Mouse (Mus musculus): ENCODE measurements around the gene Mphosph6. TPM values are rescaled to one million over a fixed set of nuclear protein-coding genes. Genes with fewer than 3 reads are reported as not detected.
A peak's percentile ranks its signal among the peaks of the same experiment; 100 is the strongest.

Mphosph6 gene
- polyA plus RNA-seq (2015; fragmentation: Nextera tagmentation; extraction: Ambion mirVana), result 37.5 and 39.2 TPM in 2 replicates

DNA sequence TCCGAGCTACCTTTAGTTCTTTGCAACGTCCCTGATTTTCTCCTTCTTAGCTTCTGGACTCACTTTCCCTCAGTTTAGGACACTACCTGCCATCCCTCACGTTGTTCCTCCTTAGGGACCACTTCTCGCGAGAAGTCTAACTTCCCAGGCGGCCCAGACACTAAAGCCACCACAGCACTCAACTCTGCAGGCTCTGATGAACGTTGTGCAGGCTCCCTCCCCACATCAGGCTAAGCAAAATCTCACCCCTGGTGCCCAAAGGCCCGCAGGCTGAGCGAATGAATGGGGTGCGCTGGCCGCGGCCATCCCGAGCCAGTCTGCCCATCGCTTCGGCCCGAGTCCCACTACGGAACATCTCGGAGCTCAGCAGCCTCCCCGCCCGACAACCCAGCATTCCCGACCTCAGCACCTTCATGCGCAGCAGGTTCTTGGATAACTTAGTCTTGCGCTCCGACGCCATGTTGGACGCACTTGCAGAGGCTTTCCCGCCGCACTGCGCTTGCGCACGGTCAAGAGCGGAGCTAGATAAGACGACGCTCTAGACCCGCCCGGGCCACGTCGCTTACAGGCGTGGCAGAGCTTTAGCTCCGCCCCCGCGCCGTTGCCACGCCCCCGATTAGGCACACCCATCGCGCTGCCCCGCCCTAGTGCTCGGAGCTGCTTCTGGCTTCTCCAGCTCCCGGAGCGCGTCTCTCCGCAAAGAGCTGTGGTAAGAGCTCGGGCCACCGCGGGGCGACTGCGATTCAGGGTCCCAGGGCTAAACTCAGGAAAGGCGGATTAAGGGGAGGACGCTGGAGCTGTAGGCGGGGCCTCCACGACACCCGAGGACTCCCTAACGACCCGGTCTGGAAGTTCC is at the start of gene Mphosph6:
TSS of gene Mphosph6 (minus strand) at position 501 of the 856 bp plus-strand sequence.
- peak; percentile 99 for ATAC-seq (replicated peaks)
- Histone ChIP-seq H3K27ac (replicated peaks) (peak within 1 kb of the TSS; percentile 76), H3K4me1 (peaks cover 22% of the 10 kb centered on the region), H3K9me3 (no peaks in the 10 kb centered on the region), H3K9ac (replicated peaks) (peak within 1 kb of the TSS; percentile 66), H3K36me3 (peaks cover 5% of the 10 kb centered on the region; the same call in 1 of the 2 replicates), H3K4me3 (peak within 1 kb of the TSS; percentile 67), H3K27me3 (no peaks in the 10 kb centered on the region), H3K4me2 (replicated peaks) (peak within 1 kb of the TSS; percentile 60)
- WGBS, result under 1% methylated on average over 65 of the region's 65 CpGs

DNA sequence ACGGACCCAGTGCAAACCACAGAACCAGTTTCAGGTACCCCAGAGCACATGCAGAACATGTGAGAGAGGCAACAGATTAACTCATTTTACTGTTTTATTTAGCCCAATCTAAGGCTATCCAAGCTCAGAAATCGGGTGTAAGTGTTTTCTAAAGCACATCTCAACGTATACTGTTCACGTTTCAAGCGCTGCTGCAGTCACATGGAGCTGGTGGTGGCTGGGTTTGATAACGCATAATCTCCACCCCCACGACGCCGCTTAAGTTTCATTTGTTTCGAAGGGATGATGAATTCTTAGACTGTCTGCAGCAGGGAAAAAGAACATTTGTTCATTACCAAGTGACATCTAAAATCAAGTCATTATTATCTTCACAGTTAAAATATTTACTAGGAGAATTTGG is 48.7 kb upstream of the Mphosph6 start:
- Histone ChIP-seq H3K4me1 (no peaks in the 10 kb centered on the region), H3K36me3 (no peaks in the 10 kb centered on the region), H3K4me3 (no peak overlapping the region), H3K27ac (replicated peaks) (no peak overlapping the region), H3K9me3 (no peaks in the 10 kb centered on the region), H3K27me3 (no peaks in the 10 kb centered on the region), H3K4me2 (replicated peaks) (no peak overlapping the region), H3K9ac (replicated peaks) (no peak overlapping the region)
- WGBS, result 82% methylated on average over 10 of the region's 10 CpGs
- no peak for ATAC-seq (replicated peaks)

- no peak for ATAC-seq (replicated peaks)
- Histone ChIP-seq H3K36me3 (no peaks in the 10 kb centered on the region), H3K4me1 (no peaks in the 10 kb centered on the region), H3K9me3 (no peaks in the 10 kb centered on the region; the same call in 1 of the 2 replicates), H3K27me3 (no peaks in the 10 kb centered on the region), H3K9ac (replicated peaks) (no peak overlapping the region), H3K4me2 (replicated peaks) (no peak overlapping the region), H3K27ac (replicated peaks) (no peak overlapping the region), H3K4me3 (no peak overlapping the region)
- WGBS, result 90% methylated on average over 6 of the region's 6 CpGs
Measured at GRCm38 (mm10) chr8:117847865-117848264, 46.1 kb upstream of the Mphosph6 start.

DNA sequence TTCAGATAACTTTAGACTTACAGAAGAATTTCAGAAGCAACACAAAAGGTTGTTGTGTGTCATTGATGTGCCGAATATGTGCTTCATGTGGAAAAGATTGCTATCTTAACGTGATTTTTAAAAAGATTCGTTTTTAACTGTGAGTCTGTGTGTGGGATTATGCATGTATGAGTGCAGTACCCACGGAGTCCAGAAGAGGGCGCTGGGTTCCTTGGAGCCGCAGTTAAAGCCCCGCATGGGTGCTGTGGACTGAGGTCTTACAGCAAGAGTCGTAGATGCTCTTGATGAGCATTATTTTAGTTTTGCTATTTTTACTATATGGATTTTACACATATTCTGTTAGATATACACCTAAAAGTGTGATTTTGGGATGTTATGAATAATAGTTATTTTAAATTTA is 42.0 kb upstream of the Mphosph6 start:
- Histone ChIP-seq H3K36me3 (no peaks in the 10 kb centered on the region), H3K4me3 (no peak overlapping the region), H3K4me1 (no peaks in the 10 kb centered on the region), H3K27me3 (no peaks in the 10 kb centered on the region), H3K4me2 (replicated peaks) (no peak overlapping the region), H3K9ac (replicated peaks) (no peak overlapping the region), H3K9me3 (no peaks in the 10 kb centered on the region; the same call in 1 of the 2 replicates), H3K27ac (replicated peaks) (no peak overlapping the region)
- no peak for ATAC-seq (replicated peaks)
- 88% methylated on average over 8 of the region's 8 CpGs for WGBS

GRCm38 (mm10) chr8:117813524-117813923 is 11.8 kb upstream of the Mphosph6 start:
- Histone ChIP-seq H3K36me3 (no peaks in the 10 kb centered on the region), H3K4me1 (no peaks in the 10 kb centered on the region), H3K4me2 (replicated peaks) (no peak overlapping the region), H3K4me3 (no peak overlapping the region), H3K9ac (replicated peaks) (no peak overlapping the region), H3K9me3 (no peaks in the 10 kb centered on the region), H3K27me3 (no peaks in the 10 kb centered on the region), H3K27ac (replicated peaks) (no peak overlapping the region)
- 73% methylated on average over 4 of the region's 4 CpGs for WGBS
- ATAC-seq (replicated peaks), result no peak

- Histone ChIP-seq H3K4me1 (no peaks in the 10 kb centered on the region), H3K9ac (replicated peaks) (no peak overlapping the region), H3K36me3 (no peaks in the 10 kb centered on the region), H3K4me3 (no peak overlapping the region), H3K27me3 (no peaks in the 10 kb centered on the region), H3K4me2 (replicated peaks) (no peak overlapping the region), H3K9me3 (no peaks in the 10 kb centered on the region), H3K27ac (replicated peaks) (no peak overlapping the region)
- no peak for ATAC-seq (replicated peaks)
- WGBS, result 93% methylated on average over 2 of the region's 2 CpGs
Measured at GRCm38 (mm10) chr8:117810676-117811075, 8.9 kb upstream of the Mphosph6 start.

DNA sequence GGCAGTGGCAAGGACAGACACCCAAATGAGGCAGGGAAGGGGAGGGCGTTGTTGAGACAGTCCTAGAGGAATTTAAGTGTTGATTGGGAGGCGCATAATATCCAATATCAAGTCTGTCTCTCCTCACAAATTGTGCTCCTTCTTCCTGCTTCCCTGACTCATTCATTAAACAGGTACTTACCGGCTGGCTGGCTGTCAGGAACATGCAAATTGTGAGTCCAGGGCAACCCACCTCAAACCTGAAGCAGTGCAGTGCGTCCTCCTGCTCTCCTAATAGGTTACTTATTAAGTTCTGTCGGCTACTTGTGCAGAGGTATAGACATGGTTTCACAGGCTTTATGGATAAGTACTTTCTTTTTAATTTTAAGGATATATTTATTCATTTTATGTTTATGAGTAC is 3.7 kb upstream of the Mphosph6 start:
- 82% methylated on average over 5 of the region's 5 CpGs for WGBS

GRCm38 (mm10) chr8:117802299-117802689 is 551 bp upstream of the Mphosph6 start:
- peak overlapping the region; percentile 60 for H3K4me2 ChIP-seq (replicated peaks)
- peak; percentile 71 for ATAC-seq (replicated peaks)
- H3K36me3 ChIP-seq, result peaks cover 5% of the 10 kb centered on the region; the same call in 1 of the 2 replicates
- no peaks in the 10 kb centered on the region for H3K9me3 ChIP-seq
- peak overlapping the region; percentile 67 for H3K4me3 ChIP-seq
- no peaks in the 10 kb centered on the region for H3K27me3 ChIP-seq
- peaks cover 22% of the 10 kb centered on the region for H3K4me1 ChIP-seq
- peak overlapping the region; percentile 31 for H3K9ac ChIP-seq (replicated peaks)
- peak overlapping the region; percentile 56 for H3K27ac ChIP-seq (replicated peaks)
- 2% methylated on average over 11 of the region's 11 CpGs for WGBS

More for the DNA sequence above, 3.7 kb upstream of the Mphosph6 start:
- Histone ChIP-seq H3K27ac (replicated peaks) (no peak overlapping the region), H3K4me3 (no peak overlapping the region), H3K4me1 (peaks cover 15% of the 10 kb centered on the region), H3K9me3 (no peaks in the 10 kb centered on the region), H3K4me2 (replicated peaks) (no peak overlapping the region), H3K9ac (replicated peaks) (no peak overlapping the region), H3K27me3 (no peaks in the 10 kb centered on the region), H3K36me3 (no peaks in the 10 kb centered on the region)
- ATAC-seq (replicated peaks), result no peak

- H3K9me3 ChIP-seq, result no peaks in the 10 kb centered on the region
- H3K36me3 ChIP-seq, result peaks cover 26% of the 10 kb centered on the region
- WGBS, result 93% methylated on average over 2 of the region's 2 CpGs
- no peak overlapping the region for H3K9ac ChIP-seq (replicated peaks)
- H3K4me1 ChIP-seq, result peaks cover 22% of the 10 kb centered on the region
- no peak for ATAC-seq (replicated peaks)
- H3K4me2 ChIP-seq (replicated peaks), result no peak overlapping the region
- H3K27ac ChIP-seq (replicated peaks), result no peak overlapping the region
- H3K4me3 ChIP-seq, result no peak overlapping the region
- no peaks in the 10 kb centered on the region for H3K27me3 ChIP-seq
Measured at GRCm38 (mm10) chr8:117798066-117798465, 3.7 kb downstream of the Mphosph6 start.

GRCm38 (mm10) chr8:117796464-117796863 is 5.3 kb downstream of the Mphosph6 start:
- H3K36me3 ChIP-seq, result peaks cover 37% of the 10 kb centered on the region
- ATAC-seq (replicated peaks), result no peak
- 93% methylated on average over 15 of the region's 15 CpGs for WGBS

GRCm38 (mm10) chr8:117794581-117794980 is 7.2 kb downstream of the Mphosph6 start:
- Histone ChIP-seq H3K9me3 (no peaks in the 10 kb centered on the region), H3K4me1 (no peaks in the 10 kb centered on the region), H3K4me2 (replicated peaks) (no peak overlapping the region), H3K27me3 (no peaks in the 10 kb centered on the region), H3K36me3 (peaks cover 53% of the 10 kb centered on the region), H3K27ac (replicated peaks) (peak overlapping the region; percentile 37; the same call in 1 of the 2 replicates), H3K4me3 (no peak overlapping the region), H3K9ac (replicated peaks) (no peak overlapping the region)
- no peak for ATAC-seq (replicated peaks)
- 92% methylated on average over 10 of the region's 10 CpGs for WGBS

More at GRCm38 (mm10) chr8:117796464-117796863, 5.3 kb downstream of the Mphosph6 start:
- Histone ChIP-seq H3K27ac (replicated peaks) (no peak overlapping the region), H3K4me2 (replicated peaks) (no peak overlapping the region), H3K4me3 (no peak overlapping the region), H3K4me1 (peaks cover 17% of the 10 kb centered on the region), H3K9ac (replicated peaks) (no peak overlapping the region), H3K27me3 (no peaks in the 10 kb centered on the region), H3K9me3 (no peaks in the 10 kb centered on the region)

GRCm38 (mm10) chr8:117792616-117793144 is 9.1 kb downstream of the Mphosph6 start:
- WGBS, result 85% methylated on average over 19 of the region's 19 CpGs
- Histone ChIP-seq H3K36me3 (peaks cover 62% of the 10 kb centered on the region), H3K27me3 (no peaks in the 10 kb centered on the region), H3K9ac (replicated peaks) (no peak overlapping the region), H3K4me2 (replicated peaks) (no peak overlapping the region), H3K27ac (replicated peaks) (no peak overlapping the region), H3K4me3 (no peak overlapping the region), H3K9me3 (no peaks in the 10 kb centered on the region), H3K4me1 (no peaks in the 10 kb centered on the region)
- no peak for ATAC-seq (replicated peaks)
